Mouse (Mus musculus) limb, embryonic 15.5 days (tissue): Measurements from ENCODE around the gene Flnb. TPM values are rescaled to one million over a fixed set of nuclear protein-coding genes. Genes with fewer than 3 reads are reported as not detected.

ENCODE experiments used
- ATAC-seq: fragments of 200-750 bp; cut with Nextera tagmentation; 2 replicates; pipeline ENCODE4 v1.8.0; 2017; ENCODE audit warnings: low read depth, moderate TSS enrichment; ENCODE audit not compliant: insufficient number of reproducible peaks, low FRiP score, low TSS enrichment
- H3K27ac ChIP-seq: fragments of 300-500 bp; sonication (generic); 2 replicates; pipeline ENCODE4 v1.5.1; 2015; ENCODE audit warnings: moderate library complexity, mild to moderate bottlenecking, inconsistent platforms
- H3K27me3 ChIP-seq: fragments of 300-500 bp; sonication (generic); 2 replicates; pipeline ENCODE4 v1.6.1; 2015; ENCODE audit warnings: inconsistent platforms
- H3K36me3 ChIP-seq: fragments of 300-500 bp; sonication (generic); 2 replicates; pipeline ENCODE4 v1.6.1; 2015; ENCODE audit warnings: inconsistent platforms
- H3K4me1 ChIP-seq: fragments of 300-500 bp; sonication (generic); 2 replicates; pipeline ENCODE4 v1.6.1; 2015; ENCODE audit warnings: inconsistent platforms
- H3K4me2 ChIP-seq: fragments of 300-500 bp; sonication (generic); 2 replicates; pipeline ENCODE4 v1.6.1; 2015; ENCODE audit warnings: mild to moderate bottlenecking, inconsistent platforms
- H3K4me3 ChIP-seq: fragments of 300-500 bp; sonication (generic); 2 replicates; pipeline ENCODE4 v1.5.1; 2015; ENCODE audit warnings: mild to moderate bottlenecking, inconsistent platforms
- H3K9ac ChIP-seq: fragments of 300-500 bp; sonication (generic); 2 replicates; pipeline ENCODE4 v1.6.1; 2015; ENCODE audit warnings: inconsistent platforms
- H3K9me3 ChIP-seq: fragments of 300-500 bp; sonication (generic); 2 replicates; pipeline ENCODE4 v1.6.1; 2016; ENCODE audit warnings: inconsistent platforms
- WGBS: fragments of 180-500 bp; shearing (Covaris S2); methylation state at CpG from one replicate; pipeline ENCODE4 v1.1.7; 2015; 5-methylcytosine and 5-hydroxymethylcytosine counted together
- polyA plus RNA-seq: library from polyadenylated mRNA; unstranded; fragments of >200 nt; fragmentation: Nextera tagmentation; extraction: Ambion mirVana; gene quantifications from 2 replicates; pipeline ENCODE4 v1.2.1, GENCODE M21; 2015

Flnb gene
- polyA plus RNA-seq, 1 experiment from 2014 or later: 33.0 TPM

DNA sequence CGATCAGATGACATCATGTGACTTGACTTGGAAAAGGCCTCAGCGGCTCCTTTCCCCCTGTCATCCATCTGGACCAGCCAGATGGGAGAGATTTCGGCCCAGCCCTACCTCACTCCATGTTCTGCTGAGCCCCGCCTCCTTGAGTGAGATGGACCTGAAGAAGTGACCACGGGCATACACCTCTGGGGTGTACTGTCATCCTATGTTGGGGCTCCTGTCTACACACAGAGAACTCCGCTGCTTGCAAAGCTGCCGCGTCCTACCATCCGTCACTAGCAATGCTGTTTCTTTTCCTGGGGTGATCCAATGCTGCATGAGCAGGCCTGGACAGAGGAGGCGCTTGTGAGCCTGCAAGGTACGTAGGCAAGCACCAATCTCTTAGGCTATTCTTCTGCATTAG, 142.9 kb downstream of the Flnb start:
- Histone ChIP-seq H3K4me3 (no peak overlapping the region), H3K4me2 (no peak overlapping the region), H3K36me3 (no peaks in the 10 kb centered on the region), H3K27ac (no peak overlapping the region), H3K4me1 (peaks cover 7% of the 10 kb centered on the region; the same call in 1 of the 2 replicates), H3K27me3 (no peaks in the 10 kb centered on the region), H3K9ac (no peak overlapping the region), H3K9me3 (no peaks in the 10 kb centered on the region)
- 58% methylated on average over 11 of the region's 11 CpGs for WGBS
- ATAC-seq: no peak

DNA sequence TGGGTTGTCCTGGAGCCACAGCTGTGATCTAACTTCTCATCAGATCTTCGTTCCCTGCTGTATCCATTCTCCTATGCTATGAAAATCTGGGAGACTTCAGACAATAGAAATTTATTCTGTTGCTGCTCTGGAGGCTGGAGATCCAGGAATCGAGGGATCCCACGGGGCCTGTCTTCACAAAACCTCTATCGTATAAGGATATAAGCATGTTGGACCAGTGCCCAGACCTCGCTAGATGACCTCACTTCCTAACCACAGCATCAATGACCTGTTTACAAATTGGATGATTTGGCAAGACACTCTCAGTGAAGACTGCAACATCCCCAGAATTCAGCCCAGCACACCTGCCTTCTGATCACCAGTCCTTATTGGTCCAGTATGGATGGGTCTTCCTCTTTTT, 144.0 kb downstream of the Flnb start:
- H3K27me3 ChIP-seq: no peaks in the 10 kb centered on the region
- no peaks in the 10 kb centered on the region for H3K9me3 ChIP-seq
- H3K27ac ChIP-seq: no peak overlapping the region
- no peaks in the 10 kb centered on the region for H3K36me3 ChIP-seq
- H3K9ac ChIP-seq: no peak overlapping the region
- H3K4me3 ChIP-seq: no peak overlapping the region
- H3K4me2 ChIP-seq: no peak overlapping the region
- 47% methylated on average over 5 of the region's 5 CpGs for WGBS
- no peak for ATAC-seq
- H3K4me1 ChIP-seq: peaks cover 7% of the 10 kb centered on the region; the same call in 1 of the 2 replicates

GRCm38 (mm10) chr14:7962626-7963025, 144.9 kb downstream of the Flnb start:
- H3K27me3 ChIP-seq: no peaks in the 10 kb centered on the region
- no peak overlapping the region for H3K4me2 ChIP-seq
- H3K4me1 ChIP-seq: peaks cover 7% of the 10 kb centered on the region; the same call in 1 of the 2 replicates
- H3K27ac ChIP-seq: no peak overlapping the region
- H3K9ac ChIP-seq: no peak overlapping the region
- H3K4me3 ChIP-seq: no peak overlapping the region
- ATAC-seq: no peak
- H3K9me3 ChIP-seq: no peaks in the 10 kb centered on the region
- WGBS: 75% methylated on average over 2 of the region's 2 CpGs
- no peaks in the 10 kb centered on the region for H3K36me3 ChIP-seq

- Histone ChIP-seq H3K9me3 (no peaks in the 10 kb centered on the region), H3K27me3 (no peaks in the 10 kb centered on the region), H3K4me2 (no peak overlapping the region), H3K4me1 (peaks cover 7% of the 10 kb centered on the region; the same call in 1 of the 2 replicates), H3K9ac (no peak overlapping the region), H3K27ac (no peak overlapping the region), H3K4me3 (no peak overlapping the region), H3K36me3 (no peaks in the 10 kb centered on the region)
- ATAC-seq: no peak
- 59% methylated on average over 7 of the region's 7 CpGs for WGBS
Measured at GRCm38 (mm10) chr14:7963160-7963559, 145.4 kb downstream of the Flnb start.

DNA sequence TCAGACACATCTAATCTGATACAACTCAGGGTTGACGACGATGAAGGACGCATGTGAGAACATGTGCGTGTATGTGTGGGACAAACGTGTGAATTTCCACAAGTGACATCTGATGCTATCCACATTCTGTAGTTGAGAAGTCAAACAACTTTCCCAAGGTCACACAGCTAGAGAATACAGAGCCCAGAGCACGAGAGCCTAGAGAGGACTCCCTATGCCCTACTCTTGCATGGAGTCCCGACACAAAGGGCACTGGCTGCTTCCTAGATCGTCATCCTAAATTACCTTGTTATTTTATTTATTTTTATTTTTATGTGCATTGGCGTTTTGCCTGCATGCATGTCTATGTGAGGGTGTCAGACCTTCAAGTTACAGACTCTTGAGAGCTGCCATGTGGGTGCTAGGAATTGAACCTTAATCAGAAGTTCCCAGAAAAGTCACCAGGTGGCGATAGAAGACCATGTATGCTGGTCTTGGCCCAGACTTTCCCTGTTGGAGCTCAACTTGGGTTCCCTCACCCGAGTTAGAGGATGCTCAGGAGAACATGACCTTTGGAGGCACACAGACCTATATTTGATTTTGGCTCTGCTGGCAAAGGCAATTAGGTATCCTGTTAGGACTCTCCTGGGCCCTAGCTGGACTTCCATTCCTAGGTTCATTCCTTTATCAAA, 146.6 kb downstream of the Flnb start:
- Histone ChIP-seq H3K4me2 (no peak overlapping the region), H3K27ac (no peak overlapping the region), H3K27me3 (no peaks in the 10 kb centered on the region), H3K4me3 (no peak overlapping the region), H3K9me3 (no peaks in the 10 kb centered on the region), H3K4me1 (peaks cover 7% of the 10 kb centered on the region; the same call in 1 of the 2 replicates), H3K9ac (no peak overlapping the region), H3K36me3 (no peaks in the 10 kb centered on the region)
- 54% methylated on average over 11 of the region's 11 CpGs for WGBS
- ATAC-seq: no peak

DNA sequence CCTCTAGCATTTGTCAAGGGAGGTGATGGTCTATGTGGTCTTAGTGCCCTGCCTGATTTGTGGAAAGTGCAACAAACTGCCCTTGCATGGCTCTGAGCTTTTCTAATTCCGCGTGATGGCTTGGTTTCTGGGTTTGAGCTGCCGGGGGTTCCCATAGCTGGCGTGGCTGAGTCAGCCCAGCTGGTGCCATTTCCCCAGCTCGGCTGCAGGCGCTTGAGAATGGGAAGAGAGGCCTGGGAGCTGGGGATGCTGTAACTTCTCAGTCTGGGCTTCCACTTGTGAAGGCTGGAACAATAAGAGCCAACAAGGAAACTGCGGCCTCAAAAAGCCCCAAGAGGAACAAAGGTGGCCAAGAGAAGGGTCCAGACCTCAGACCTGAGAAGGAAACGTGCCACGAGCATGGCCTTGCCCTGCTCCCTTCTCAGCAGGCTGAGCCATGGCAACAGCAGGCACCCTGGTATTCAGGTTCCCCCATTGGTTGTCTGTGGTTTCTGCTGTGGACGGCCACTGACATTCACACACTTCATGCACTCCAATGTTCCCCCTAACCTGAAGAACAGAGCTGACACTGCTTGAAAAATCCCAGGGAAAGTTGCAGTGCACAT, 154.2 kb downstream of the Flnb start:
- no peak overlapping the region for H3K4me2 ChIP-seq
- WGBS: 61% methylated on average over 10 of the region's 10 CpGs
- H3K9ac ChIP-seq: no peak overlapping the region
- H3K9me3 ChIP-seq: no peaks in the 10 kb centered on the region
- ATAC-seq: no peak
- no peaks in the 10 kb centered on the region for H3K36me3 ChIP-seq
- no peaks in the 10 kb centered on the region for H3K4me1 ChIP-seq
- no peaks in the 10 kb centered on the region for H3K27me3 ChIP-seq
- no peak overlapping the region for H3K27ac ChIP-seq
- no peak overlapping the region for H3K4me3 ChIP-seq

GRCm38 (mm10) chr14:7974643-7975042, 156.9 kb downstream of the Flnb start:
- Histone ChIP-seq H3K27me3 (no peaks in the 10 kb centered on the region), H3K4me3 (no peak overlapping the region), H3K27ac (no peak overlapping the region), H3K4me1 (no peaks in the 10 kb centered on the region), H3K9ac (no peak overlapping the region), H3K9me3 (no peaks in the 10 kb centered on the region), H3K36me3 (no peaks in the 10 kb centered on the region), H3K4me2 (no peak overlapping the region)
- WGBS: 69% methylated on average over 1 of the region's 1 CpGs
- no peak for ATAC-seq

- Histone ChIP-seq H3K9ac (no peak overlapping the region), H3K36me3 (no peaks in the 10 kb centered on the region), H3K9me3 (no peaks in the 10 kb centered on the region), H3K27ac (no peak overlapping the region), H3K4me2 (no peak overlapping the region), H3K4me3 (no peak overlapping the region), H3K27me3 (no peaks in the 10 kb centered on the region), H3K4me1 (no peaks in the 10 kb centered on the region)
- 80% methylated on average over 6 of the region's 6 CpGs for WGBS
- ATAC-seq: no peak
Measured at GRCm38 (mm10) chr14:7975177-7975576, 157.4 kb downstream of the Flnb start.

- 82% methylated on average over 1 of the region's 1 CpGs for WGBS
- Histone ChIP-seq H3K36me3 (no peaks in the 10 kb centered on the region), H3K27me3 (no peaks in the 10 kb centered on the region), H3K4me3 (no peak overlapping the region), H3K9ac (no peak overlapping the region), H3K27ac (no peak overlapping the region), H3K9me3 (no peaks in the 10 kb centered on the region), H3K4me2 (no peak overlapping the region), H3K4me1 (no peaks in the 10 kb centered on the region)
- ATAC-seq: no peak
Measured at GRCm38 (mm10) chr14:7977471-7977870, 159.7 kb downstream of the Flnb start.

GRCm38 (mm10) chr14:7978183-7978582, 160.4 kb downstream of the Flnb start:
- no peaks in the 10 kb centered on the region for H3K9me3 ChIP-seq
- no peak overlapping the region for H3K9ac ChIP-seq
- no peaks in the 10 kb centered on the region for H3K36me3 ChIP-seq
- no peaks in the 10 kb centered on the region for H3K4me1 ChIP-seq
- no peak overlapping the region for H3K4me3 ChIP-seq
- no peak overlapping the region for H3K4me2 ChIP-seq
- ATAC-seq: no peak
- no peaks in the 10 kb centered on the region for H3K27me3 ChIP-seq
- 91% methylated on average over 1 of the region's 1 CpGs for WGBS
- no peak overlapping the region for H3K27ac ChIP-seq

GRCm38 (mm10) chr14:7981226-7981625, 163.5 kb downstream of the Flnb start:
- H3K4me2 ChIP-seq: no peak overlapping the region
- H3K9me3 ChIP-seq: no peaks in the 10 kb centered on the region
- H3K4me1 ChIP-seq: no peaks in the 10 kb centered on the region
- no peak for ATAC-seq
- H3K27me3 ChIP-seq: no peaks in the 10 kb centered on the region
- no peak overlapping the region for H3K9ac ChIP-seq
- no peak overlapping the region for H3K4me3 ChIP-seq
- no peaks in the 10 kb centered on the region for H3K36me3 ChIP-seq
- no peak overlapping the region for H3K27ac ChIP-seq
- WGBS: 94% methylated on average over 1 of the region's 1 CpGs

- H3K27me3 ChIP-seq: no peaks in the 10 kb centered on the region
- 93% methylated on average over 6 of the region's 6 CpGs for WGBS
- no peak for ATAC-seq
Measured at GRCm38 (mm10) chr14:7986913-7987312, 169.2 kb downstream of the Flnb start.

More at GRCm38 (mm10) chr14:7986913-7987312, 169.2 kb downstream of the Flnb start:
- Histone ChIP-seq H3K9ac (no peak overlapping the region), H3K4me2 (no peak overlapping the region), H3K4me3 (no peak overlapping the region), H3K36me3 (no peaks in the 10 kb centered on the region), H3K9me3 (no peaks in the 10 kb centered on the region), H3K4me1 (no peaks in the 10 kb centered on the region), H3K27ac (no peak overlapping the region)
